Mouse (Mus musculus): Measurements from ENCODE around the gene Capns2. TPM values are rescaled to one million over a fixed set of nuclear protein-coding genes. Genes with fewer than 3 reads are reported as not detected.
"Not testable (repeated sequence)": the region's sequence is repeated elsewhere in the genome, so short reads cannot be mapped to it uniquely, and the experiment has no call there.

Capns2 gene
- polyA plus RNA-seq, 1 experiment from 2014 or later, result 0.23 TPM

- no peak for ATAC-seq (ENCODE audit: insufficient number of reproducible peaks, low FRiP score)
- Histone ChIP-seq H3K4me2 (no peak overlapping the region), H3K36me3 (0 out of 2 replicates have a peak, but pooled peaks cover 6% of the 10 kb centered on the region), H3K4me1 (replicated peaks) (no peaks in the 10 kb centered on the region), H3K9ac (no peak overlapping the region), H3K27ac (ENCODE audit: poor library complexity, severe bottlenecking) (no peak overlapping the region), H3K4me3 (no peak overlapping the region), H3K27me3 (replicated peaks) (no peaks in the 10 kb centered on the region), H3K9me3 (replicated peaks) (peaks cover 7% of the 10 kb centered on the region; the same call in 1 of the 2 replicates)
- 76% methylated on average over 10 of the region's 10 CpGs for WGBS
Observed at GRCm38 (mm10) chr8:92875795-92876194, 25.4 kb upstream of the Capns2 start.

GRCm38 (mm10) chr8:92881247-92881646, 20.0 kb upstream of the Capns2 start:
- H3K4me1 ChIP-seq (replicated peaks), result no peaks in the 10 kb centered on the region
- no peak for ATAC-seq (ENCODE audit: insufficient number of reproducible peaks, low FRiP score)
- no peak overlapping the region for H3K27ac ChIP-seq (ENCODE audit: poor library complexity, severe bottlenecking)
- H3K4me2 ChIP-seq, result no peak overlapping the region
- H3K9ac ChIP-seq, result no peak overlapping the region
- 59% methylated on average over 4 of the region's 4 CpGs for WGBS
- 0 out of 2 replicates have a peak, but pooled peaks cover 6% of the 10 kb centered on the region for H3K36me3 ChIP-seq
- H3K9me3 ChIP-seq (replicated peaks), result peaks cover 7% of the 10 kb centered on the region; the same call in 1 of the 2 replicates
- H3K27me3 ChIP-seq (replicated peaks), result no peaks in the 10 kb centered on the region
- H3K4me3 ChIP-seq, result no peak overlapping the region

- H3K27ac ChIP-seq (ENCODE audit: poor library complexity, severe bottlenecking), result no peak overlapping the region
- peaks cover 7% of the 10 kb centered on the region; the same call in 1 of the 2 replicates for H3K9me3 ChIP-seq (replicated peaks)
- WGBS, result 67% methylated on average over 2 of the region's 2 CpGs
- H3K4me1 ChIP-seq (replicated peaks), result no peaks in the 10 kb centered on the region
- no peak overlapping the region for H3K4me2 ChIP-seq
- no peak overlapping the region for H3K4me3 ChIP-seq
- no peak overlapping the region for H3K9ac ChIP-seq
- no peak for ATAC-seq (ENCODE audit: insufficient number of reproducible peaks, low FRiP score)
- H3K36me3 ChIP-seq, result 0 out of 2 replicates have a peak, but pooled peaks cover 6% of the 10 kb centered on the region
- no peaks in the 10 kb centered on the region for H3K27me3 ChIP-seq (replicated peaks)
Observed at GRCm38 (mm10) chr8:92883771-92884170, 17.4 kb upstream of the Capns2 start.

GRCm38 (mm10) chr8:92892216-92892615, 9.0 kb upstream of the Capns2 start:
- not testable (repeated sequence) for H3K4me2 ChIP-seq; ATAC-seq (ENCODE audit: insufficient number of reproducible peaks, low FRiP score); H3K4me3 ChIP-seq; H3K9ac ChIP-seq; H3K4me1 ChIP-seq (replicated peaks); H3K27ac ChIP-seq (ENCODE audit: poor library complexity, severe bottlenecking); H3K36me3 ChIP-seq; H3K27me3 ChIP-seq (replicated peaks); H3K9me3 ChIP-seq (replicated peaks)
- 51% methylated on average over 3 of the region's 3 CpGs for WGBS

- Histone ChIP-seq H3K36me3 (no peaks in the 10 kb centered on the region), H3K27me3 (replicated peaks) (no peaks in the 10 kb centered on the region)
- 76% methylated on average over 2 of the region's 2 CpGs for WGBS
Observed at GRCm38 (mm10) chr8:92893870-92894269, 7.3 kb upstream of the Capns2 start.

GRCm38 (mm10) chr8:92895053-92895452, 6.2 kb upstream of the Capns2 start:
- WGBS, result 90% methylated on average over 7 of the region's 7 CpGs
- Histone ChIP-seq H3K9ac (no peak overlapping the region), H3K27ac (ENCODE audit: poor library complexity, severe bottlenecking) (no peak overlapping the region), H3K4me3 (no peak overlapping the region), H3K4me1 (replicated peaks) (no peaks in the 10 kb centered on the region), H3K36me3 (no peaks in the 10 kb centered on the region), H3K4me2 (no peak overlapping the region), H3K27me3 (replicated peaks) (no peaks in the 10 kb centered on the region), H3K9me3 (replicated peaks) (no peaks in the 10 kb centered on the region)
- ATAC-seq (ENCODE audit: insufficient number of reproducible peaks, low FRiP score), result no peak

More at GRCm38 (mm10) chr8:92893870-92894269, 7.3 kb upstream of the Capns2 start:
- Histone ChIP-seq H3K9ac (no peak overlapping the region), H3K9me3 (replicated peaks) (no peaks in the 10 kb centered on the region), H3K4me2 (no peak overlapping the region), H3K4me3 (no peak overlapping the region), H3K27ac (ENCODE audit: poor library complexity, severe bottlenecking) (no peak overlapping the region), H3K4me1 (replicated peaks) (no peaks in the 10 kb centered on the region)
- no peak for ATAC-seq (ENCODE audit: insufficient number of reproducible peaks, low FRiP score)

- Histone ChIP-seq H3K27me3 (replicated peaks) (no peaks in the 10 kb centered on the region), H3K9me3 (replicated peaks) (no peaks in the 10 kb centered on the region), H3K27ac (ENCODE audit: poor library complexity, severe bottlenecking) (peak overlapping the region; percentile 57), H3K4me2 (no peak overlapping the region), H3K4me1 (replicated peaks) (no peaks in the 10 kb centered on the region), H3K36me3 (no peaks in the 10 kb centered on the region), H3K9ac (no peak overlapping the region), H3K4me3 (no peak overlapping the region)
- 80% methylated on average over 1 of the region's 1 CpGs for WGBS
- ATAC-seq (ENCODE audit: insufficient number of reproducible peaks, low FRiP score), result no peak
Observed at GRCm38 (mm10) chr8:92896056-92896455, 5.2 kb upstream of the Capns2 start.

GRCm38 (mm10) chr8:92896611-92897010, 4.6 kb upstream of the Capns2 start:
- 0 out of 2 replicates have a peak, but pooled peaks have one; percentile 48 for ATAC-seq (ENCODE audit: insufficient number of reproducible peaks, low FRiP score)
- Histone ChIP-seq H3K9ac (no peak overlapping the region), H3K4me1 (replicated peaks) (no peaks in the 10 kb centered on the region), H3K9me3 (replicated peaks) (no peaks in the 10 kb centered on the region), H3K27me3 (replicated peaks) (no peaks in the 10 kb centered on the region), H3K4me3 (no peak overlapping the region), H3K4me2 (no peak overlapping the region), H3K27ac (ENCODE audit: poor library complexity, severe bottlenecking) (peak overlapping the region; percentile 57; the same call in 1 of the 2 replicates), H3K36me3 (no peaks in the 10 kb centered on the region)
- 55% methylated on average over 5 of the region's 5 CpGs for WGBS

GRCm38 (mm10) chr8:92897794-92898193, 3.4 kb upstream of the Capns2 start:
- no peaks in the 10 kb centered on the region for H3K36me3 ChIP-seq
- WGBS, result 70% methylated on average over 4 of the region's 4 CpGs
- H3K4me3 ChIP-seq, result no peak overlapping the region
- H3K27ac ChIP-seq (ENCODE audit: poor library complexity, severe bottlenecking), result no peak overlapping the region
- H3K27me3 ChIP-seq (replicated peaks), result no peaks in the 10 kb centered on the region
- ATAC-seq (ENCODE audit: insufficient number of reproducible peaks, low FRiP score), result no peak
- no peak overlapping the region for H3K9ac ChIP-seq
- no peaks in the 10 kb centered on the region for H3K9me3 ChIP-seq (replicated peaks)
- H3K4me1 ChIP-seq (replicated peaks), result no peaks in the 10 kb centered on the region
- no peak overlapping the region for H3K4me2 ChIP-seq

GRCm38 (mm10) chr8:92899590-92899989, 1.6 kb upstream of the Capns2 start:
- H3K4me3 ChIP-seq, result no peak overlapping the region

GRCm38 (mm10) chr8:92902981-92903380, 1.8 kb downstream of the Capns2 start:
- Histone ChIP-seq H3K9ac (no peak overlapping the region), H3K9me3 (replicated peaks) (no peaks in the 10 kb centered on the region), H3K27me3 (replicated peaks) (no peaks in the 10 kb centered on the region), H3K27ac (ENCODE audit: poor library complexity, severe bottlenecking) (no peak overlapping the region), H3K4me2 (no peak overlapping the region), H3K4me3 (no peak overlapping the region), H3K4me1 (replicated peaks) (no peaks in the 10 kb centered on the region), H3K36me3 (no peaks in the 10 kb centered on the region)
- ATAC-seq (ENCODE audit: insufficient number of reproducible peaks, low FRiP score), result no peak
- WGBS, result 83% methylated on average over 2 of the region's 2 CpGs

More at GRCm38 (mm10) chr8:92899590-92899989, 1.6 kb upstream of the Capns2 start:
- no peak for ATAC-seq (ENCODE audit: insufficient number of reproducible peaks, low FRiP score)
- WGBS, result 84% methylated on average over 9 of the region's 9 CpGs
- no peak overlapping the region for H3K27ac ChIP-seq (ENCODE audit: poor library complexity, severe bottlenecking)
- no peaks in the 10 kb centered on the region for H3K27me3 ChIP-seq (replicated peaks)
- no peak overlapping the region for H3K4me2 ChIP-seq
- H3K4me1 ChIP-seq (replicated peaks), result no peaks in the 10 kb centered on the region
- H3K36me3 ChIP-seq, result no peaks in the 10 kb centered on the region
- no peak overlapping the region for H3K9ac ChIP-seq
- H3K9me3 ChIP-seq (replicated peaks), result no peaks in the 10 kb centered on the region

- no peak for ATAC-seq (ENCODE audit: insufficient number of reproducible peaks, low FRiP score)
- H3K4me1 ChIP-seq (replicated peaks), result no peaks in the 10 kb centered on the region
- no peak overlapping the region for H3K27ac ChIP-seq (ENCODE audit: poor library complexity, severe bottlenecking)
- no peaks in the 10 kb centered on the region for H3K27me3 ChIP-seq (replicated peaks)
- WGBS, result 84% methylated on average over 11 of the region's 11 CpGs
- H3K9me3 ChIP-seq (replicated peaks), result no peaks in the 10 kb centered on the region
- no peak overlapping the region for H3K9ac ChIP-seq
- no peak overlapping the region for H3K4me3 ChIP-seq
- no peaks in the 10 kb centered on the region for H3K36me3 ChIP-seq
- no peak overlapping the region for H3K4me2 ChIP-seq
Observed at GRCm38 (mm10) chr8:92903488-92904135, 2.4 kb downstream of the Capns2 start.
